Mouse (Mus musculus): ENCODE measurements around the gene Btn2a2. TPM values are rescaled to one million over a fixed set of nuclear protein-coding genes. Genes with fewer than 3 reads are reported as not detected.

Btn2a2 gene
- polyA plus RNA-seq, 1 experiment from 2014 or later: 0.65 TPM

DNA sequence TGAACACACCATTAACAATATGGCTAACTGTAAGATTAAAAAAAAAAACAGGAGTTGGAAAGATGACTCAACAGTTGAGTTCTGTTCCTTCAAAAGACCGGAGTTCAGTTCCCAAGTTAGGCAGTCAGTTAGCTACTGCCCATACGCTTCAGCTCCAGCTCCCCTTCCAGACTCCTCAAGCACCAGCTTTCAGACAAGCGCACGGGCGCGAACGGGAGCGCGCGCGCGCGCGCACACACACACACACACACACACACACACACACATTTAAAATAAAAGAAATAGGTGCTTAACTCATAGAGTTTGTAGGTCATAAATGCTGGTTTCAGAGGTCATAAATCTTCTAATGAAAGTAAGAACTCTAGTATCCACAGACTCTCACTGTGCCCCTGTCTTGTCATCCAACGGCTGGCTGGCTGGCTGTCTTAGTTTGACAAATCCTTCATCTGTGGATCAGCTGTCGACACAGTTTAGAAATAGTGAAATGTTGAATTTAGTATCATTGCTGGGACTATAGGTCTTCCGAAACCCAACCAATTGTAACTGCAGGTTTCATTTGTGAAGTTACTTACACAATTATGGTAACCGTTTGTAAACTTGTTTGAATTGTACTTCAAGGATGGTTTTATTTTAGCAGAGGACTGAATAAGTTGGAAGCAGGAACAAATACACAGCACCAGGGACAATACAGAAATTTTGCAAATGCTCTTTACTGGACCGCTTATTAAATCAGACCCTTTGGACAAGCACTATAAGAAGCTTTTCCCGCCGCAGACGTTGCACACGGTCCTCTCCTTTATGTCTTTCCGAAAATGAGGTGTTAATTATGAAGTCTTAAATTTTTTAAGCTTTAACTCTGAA lies 39.2 kb downstream of the Btn2a2 start:
- peak; percentile 67 for DNase-seq (ENCODE audit: low spot score)

DNA sequence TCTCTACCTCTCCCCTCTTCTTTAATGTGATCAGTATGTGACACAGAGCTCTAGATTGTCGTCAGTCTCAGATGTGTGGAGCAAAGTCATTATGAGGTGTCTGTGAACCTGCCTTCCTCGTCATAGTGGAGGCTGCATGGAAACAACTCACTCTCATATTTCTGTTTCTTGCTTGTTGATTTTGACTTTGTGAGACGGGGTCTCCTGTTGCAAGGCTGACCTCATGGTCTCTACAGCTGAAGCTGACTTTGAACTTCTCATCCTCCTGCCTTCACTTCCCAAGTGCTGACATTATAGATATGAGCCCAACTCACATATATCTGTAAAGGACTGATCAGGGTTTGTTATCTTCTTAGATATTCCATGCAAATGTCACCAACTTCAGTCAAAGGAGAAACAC lies 39.9 kb downstream of the Btn2a2 start:
- DNase-seq (ENCODE audit: low spot score): no peak

GRCm38 (mm10) chr13:23446498-23446952 lies 42.1 kb downstream of the Btn2a2 start:
- DNase-seq (ENCODE audit: low spot score): peak; percentile 87

- peak; percentile 94 for DNase-seq (ENCODE audit: low spot score)
These were observed 42.9 kb downstream of the Btn2a2 start for GRCm38 (mm10) chr13:23445561-23446320.

DNA sequence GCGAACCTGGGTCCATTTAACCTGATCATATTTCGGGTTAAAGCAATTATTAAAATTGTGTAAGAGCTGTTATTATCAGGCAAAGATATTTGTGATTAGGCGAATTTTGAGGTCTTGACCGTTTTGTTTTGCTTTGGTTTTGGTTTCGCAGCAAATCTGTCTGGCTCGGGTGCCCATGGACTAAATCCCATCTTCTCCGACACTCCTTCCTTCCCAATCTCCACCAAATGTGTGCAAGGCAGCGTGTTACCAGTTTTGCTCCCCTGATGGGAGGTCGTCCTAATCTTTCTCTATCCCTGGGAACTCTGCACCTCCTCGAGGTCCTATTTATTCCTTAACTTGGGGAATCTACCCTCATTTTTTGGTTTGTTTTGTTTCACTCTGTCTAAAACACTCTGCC lies 43.5 kb downstream of the Btn2a2 start:
- no peak for DNase-seq (ENCODE audit: low spot score)

DNA sequence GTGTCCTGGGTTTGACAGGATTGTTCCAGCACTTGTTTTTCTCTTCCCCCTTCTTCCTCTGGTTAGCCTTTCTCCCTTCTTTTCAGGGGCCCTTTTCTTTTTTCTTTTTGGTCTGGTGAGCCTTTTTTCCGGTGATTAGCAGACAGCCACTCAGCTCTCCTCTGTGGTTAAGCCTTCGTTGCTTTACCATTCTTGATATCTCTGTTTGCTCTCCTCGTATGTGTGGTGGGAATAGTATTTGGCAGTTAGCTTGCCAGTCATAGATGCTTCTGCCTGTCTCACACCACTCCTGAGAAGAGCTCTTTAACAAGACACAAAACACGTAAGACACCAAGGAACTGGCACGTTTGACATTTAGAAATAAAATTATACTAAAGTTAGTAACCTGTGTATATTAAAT lies 44.2 kb downstream of the Btn2a2 start:
- DNase-seq (ENCODE audit: low spot score): no peak

DNA sequence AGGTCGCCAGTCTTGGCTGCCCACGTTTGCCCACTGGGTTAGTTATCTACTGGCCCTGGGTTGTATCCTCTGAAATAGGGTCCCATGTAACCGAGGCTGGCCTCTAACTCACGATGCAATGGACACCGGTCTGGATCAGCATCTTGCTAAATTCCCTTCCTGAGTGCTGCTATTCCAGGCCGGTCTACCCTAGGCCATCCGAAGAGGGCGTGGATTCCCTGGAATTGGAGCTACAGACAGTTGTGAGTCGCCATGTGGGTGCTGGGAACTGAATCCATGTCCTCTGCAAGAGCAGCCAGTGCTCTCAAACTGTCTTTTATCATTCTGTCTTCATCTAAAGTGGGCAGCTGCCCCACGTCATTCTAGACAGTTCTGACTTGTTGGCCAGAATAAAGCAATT lies 48.8 kb downstream of the Btn2a2 start:
- no peak for DNase-seq (ENCODE audit: low spot score)

- peak; percentile 67 for DNase-seq (ENCODE audit: low spot score)
These were observed 50.1 kb downstream of the Btn2a2 start for GRCm38 (mm10) chr13:23438521-23438920.

GRCm38 (mm10) chr13:23437908-23438307 lies 50.7 kb downstream of the Btn2a2 start:
- DNase-seq (ENCODE audit: low spot score): peak; percentile 83

- DNase-seq (ENCODE audit: low spot score): peak; percentile 76
These were observed 51.5 kb downstream of the Btn2a2 start for GRCm38 (mm10) chr13:23436861-23437822.

DNA sequence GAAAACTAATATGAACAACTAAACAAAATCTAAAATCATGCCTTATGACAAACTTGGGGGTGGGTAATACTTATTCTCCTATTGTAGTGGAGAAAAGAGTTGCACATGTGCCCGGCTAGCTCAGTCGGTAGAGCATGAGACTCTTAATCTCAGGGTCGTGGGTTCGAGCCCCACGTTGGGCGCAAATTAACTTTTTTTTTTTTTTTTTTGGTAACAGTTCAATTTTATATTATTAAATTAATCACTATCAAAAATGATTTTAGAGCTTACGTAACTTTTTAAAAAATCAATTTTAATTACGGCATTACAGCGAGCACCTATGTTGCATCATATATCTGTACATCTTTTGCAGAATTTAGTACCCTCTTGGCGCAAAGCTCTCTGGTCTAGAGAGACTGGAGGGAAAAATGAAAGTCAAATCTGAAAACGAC lies 52.4 kb downstream of the Btn2a2 start:
- DNase-seq (ENCODE audit: low spot score): peak; percentile 80

- peak; percentile 47 for DNase-seq (ENCODE audit: low spot score)
These were observed 53.0 kb downstream of the Btn2a2 start for GRCm38 (mm10) chr13:23435676-23436075.

DNA sequence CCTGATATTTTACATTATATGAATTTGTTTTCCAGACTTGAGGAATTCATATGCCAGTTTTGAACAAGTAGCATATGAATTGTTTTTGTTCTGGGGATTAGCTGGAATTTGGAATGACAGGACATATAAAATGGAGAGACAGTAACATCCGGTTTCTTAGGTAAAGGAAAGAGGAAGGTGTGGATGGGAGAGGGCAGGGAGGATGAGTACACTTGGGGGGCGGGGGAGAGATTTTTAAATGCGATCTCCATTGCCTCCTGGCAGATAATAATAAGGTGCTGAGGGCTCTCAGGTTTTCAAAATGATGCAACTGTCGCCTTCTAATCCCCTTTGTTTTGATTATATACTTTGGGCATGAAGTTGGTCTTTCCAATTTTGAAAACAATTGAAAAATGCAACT lies 53.4 kb downstream of the Btn2a2 start:
- no peak for DNase-seq (ENCODE audit: low spot score)

DNA sequence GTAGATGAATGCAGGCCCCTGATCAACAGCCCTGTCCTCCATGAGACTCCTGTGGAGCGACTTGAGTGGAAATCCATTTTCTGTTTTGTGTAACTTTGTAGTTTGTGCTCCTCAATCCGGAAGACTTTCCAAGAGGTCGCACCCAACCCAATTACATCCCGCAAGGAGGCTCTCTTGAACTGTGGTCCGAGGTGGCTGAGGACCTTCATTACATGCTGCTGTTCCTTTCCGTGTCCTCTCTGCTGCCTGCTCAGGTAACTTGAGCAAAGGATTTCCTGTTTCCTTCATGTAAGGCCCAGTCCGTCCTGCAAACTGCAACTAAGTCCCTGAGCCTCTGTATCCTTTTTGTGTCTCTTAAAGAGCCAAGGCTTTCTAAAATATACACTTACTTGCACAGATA lies 54.2 kb downstream of the Btn2a2 start:
- DNase-seq (ENCODE audit: low spot score): peak; percentile 37

DNA sequence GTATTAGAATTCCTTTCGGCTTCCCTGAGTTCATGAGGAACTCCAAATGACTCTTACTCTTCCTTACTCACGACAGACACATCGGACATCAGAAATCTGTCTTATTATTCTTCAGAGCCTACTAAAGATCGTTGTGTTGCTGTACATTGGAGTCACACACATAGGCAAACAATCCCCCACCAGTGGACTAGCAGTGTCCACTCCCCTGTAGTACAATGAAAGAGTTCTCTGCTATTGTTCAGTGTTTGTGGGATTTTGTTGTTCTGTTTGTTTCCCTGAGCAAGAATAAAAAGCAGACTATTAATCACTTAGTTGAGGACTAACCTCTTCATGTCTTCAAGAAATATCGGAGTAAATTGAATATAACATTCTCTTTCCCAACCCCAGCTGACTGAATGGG lies 54.9 kb downstream of the Btn2a2 start:
- DNase-seq (ENCODE audit: low spot score): no peak

DNA sequence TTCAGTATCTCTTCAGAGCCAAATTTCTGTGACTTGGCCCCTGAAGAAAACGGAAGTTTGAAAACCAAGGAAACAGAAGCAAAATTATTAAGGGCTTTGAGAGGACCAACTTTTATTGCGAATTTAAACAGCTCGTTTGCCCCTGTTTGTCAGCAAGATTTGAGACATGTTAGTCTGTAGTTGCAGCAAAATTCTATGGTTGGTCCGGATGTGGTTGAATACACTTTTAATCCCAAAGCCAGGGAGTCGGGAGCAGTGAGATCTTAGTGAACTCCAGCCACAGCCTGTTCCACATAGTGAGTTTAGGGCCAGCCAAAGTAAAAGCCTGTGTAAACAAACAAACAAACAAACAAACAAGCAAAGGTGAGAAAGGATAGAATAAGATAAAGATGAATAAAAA lies 55.5 kb downstream of the Btn2a2 start:
- no peak for DNase-seq (ENCODE audit: low spot score)

GRCm38 (mm10) chr13:23432562-23433201 lies 56.0 kb downstream of the Btn2a2 start:
- DNase-seq (ENCODE audit: low spot score): peak; percentile 98

- DNase-seq (ENCODE audit: low spot score): peak; percentile 93
These were observed 57.3 kb downstream of the Btn2a2 start for GRCm38 (mm10) chr13:23431351-23431771.

DNA sequence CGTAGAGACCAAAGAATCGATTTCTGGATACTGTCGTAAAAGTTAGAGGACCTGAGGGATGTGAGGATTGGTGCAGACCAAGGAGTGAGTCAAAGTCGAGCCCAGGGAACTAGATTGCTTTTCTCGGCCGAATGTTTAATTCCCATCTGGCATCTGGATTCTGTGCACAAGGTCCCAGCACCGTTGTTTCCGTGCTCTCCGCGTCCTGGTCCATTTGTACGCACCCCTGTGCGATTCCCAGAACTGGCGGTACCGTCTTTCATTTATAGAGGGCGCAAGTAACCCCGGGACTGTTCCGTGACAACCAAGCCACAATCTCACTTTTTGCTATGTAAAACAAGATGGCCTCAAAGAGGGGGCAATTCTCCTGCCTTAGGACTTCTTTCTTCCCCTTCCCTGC lies 57.9 kb downstream of the Btn2a2 start:
- DNase-seq (ENCODE audit: low spot score): peak; percentile 78

- no peak for DNase-seq (ENCODE audit: low spot score)
These were observed 58.8 kb downstream of the Btn2a2 start for GRCm38 (mm10) chr13:23429771-23430380.
